Comparison of ENCODE assay signal across 20 mouse cellular contexts in the genomic region with DNA sequence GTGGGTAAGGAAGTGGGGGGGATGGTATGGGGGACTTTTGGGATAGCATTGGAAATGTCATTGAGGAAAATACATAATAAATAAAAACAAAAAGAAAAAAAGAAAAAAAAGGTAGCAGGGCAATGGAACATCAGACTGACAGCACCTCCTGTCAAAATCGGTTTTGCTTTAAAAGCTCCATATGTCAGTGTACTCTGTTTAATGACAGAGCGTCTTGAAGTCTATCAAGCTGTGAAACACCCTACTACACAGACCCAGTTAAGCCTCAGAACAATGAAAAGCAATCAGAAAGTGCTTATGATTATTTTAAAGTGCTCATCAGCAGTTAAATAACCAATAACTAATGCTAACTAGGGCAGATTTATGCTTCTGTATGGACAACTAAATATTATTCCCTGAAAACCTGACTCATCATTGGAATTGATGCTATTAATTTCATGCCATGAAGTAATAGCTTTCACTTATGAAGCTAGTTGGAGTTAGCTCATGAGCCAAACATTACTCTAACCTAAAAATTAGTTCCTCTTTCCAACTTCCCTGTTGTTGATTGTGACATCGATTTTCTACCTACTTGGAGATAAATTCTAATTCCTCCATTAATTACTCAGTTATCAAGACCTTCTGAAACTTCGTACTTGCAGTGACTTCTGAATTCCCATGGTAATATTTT.
"Had no signal": no experiment of that assay in that cellular context is flagged by ENCODE, and none has a peak within 500 bp of the region (broad histone marks: within the 10 kb centered on the region; RNA-seq: fewer than 3 reads in every experiment).

No protein-coding gene starts in this region.

- H3K36me3 ChIP-seq: kidney, embryonic 15.5 days; limb, embryonic 10.5 days; limb, embryonic 13.5 days; liver, embryonic 12.5 days; liver, embryonic 15.5 days; lung, embryonic 15.5 days; midbrain, embryonic 12.5 days; midbrain, embryonic 15.5 days; neural tube, embryonic 12.5 days; neural tube, embryonic 15.5 days had no signal

- H3K9me3 ChIP-seq: kidney, embryonic 15.5 days; limb, embryonic 10.5 days; limb, embryonic 13.5 days; liver, embryonic 12.5 days; liver, embryonic 15.5 days; lung, embryonic 15.5 days; midbrain, embryonic 12.5 days; midbrain, embryonic 15.5 days; neural tube, embryonic 12.5 days; neural tube, embryonic 15.5 days had no signal

- H3K27me3 ChIP-seq: kidney, embryonic 15.5 days; limb, embryonic 13.5 days; liver, embryonic 12.5 days; liver, embryonic 15.5 days; lung, embryonic 15.5 days; midbrain, embryonic 12.5 days; midbrain, embryonic 15.5 days; neural tube, embryonic 12.5 days; neural tube, embryonic 15.5 days had no signal

- H3K4me3 ChIP-seq: kidney, embryonic 15.5 days; limb, embryonic 10.5 days; limb, embryonic 13.5 days; liver, embryonic 12.5 days; liver, embryonic 15.5 days; lung, embryonic 15.5 days; midbrain, embryonic 12.5 days; midbrain, embryonic 15.5 days; neural tube, embryonic 12.5 days; neural tube, embryonic 15.5 days had no signal

- H3K27ac ChIP-seq: kidney, embryonic 15.5 days; limb, embryonic 10.5 days; limb, embryonic 13.5 days; liver, embryonic 12.5 days; liver, embryonic 15.5 days; lung, embryonic 15.5 days; midbrain, embryonic 12.5 days; midbrain, embryonic 15.5 days; neural tube, embryonic 12.5 days; neural tube, embryonic 15.5 days; stomach, postnatal 0 days had no signal

- H3K9ac ChIP-seq: kidney, embryonic 15.5 days; limb, embryonic 13.5 days; liver, embryonic 12.5 days; liver, embryonic 15.5 days; lung, embryonic 15.5 days; midbrain, embryonic 12.5 days; midbrain, embryonic 15.5 days; neural tube, embryonic 12.5 days; neural tube, embryonic 15.5 days had no signal

- ATAC-seq: liver, embryonic 12.5 days; midbrain, embryonic 15.5 days had no signal

- DNase-seq: kidney, adult 8-10 months; kidney, postnatal 10 days; kidney, postnatal 36 days; liver; lung, adult 18-20 months; lung, postnatal 10 days; lung, postnatal 36 days; retina, postnatal 1 day; thymus, postnatal 25 days had no signal

- H3K4me1 ChIP-seq: kidney, embryonic 15.5 days; limb, embryonic 10.5 days; limb, embryonic 13.5 days; liver, embryonic 12.5 days; liver, embryonic 15.5 days; lung, embryonic 15.5 days; midbrain, embryonic 12.5 days; midbrain, embryonic 15.5 days; neural tube, embryonic 12.5 days; neural tube, embryonic 15.5 days had no signal

- H3K4me2 ChIP-seq: kidney, embryonic 15.5 days; limb, embryonic 13.5 days; liver, embryonic 12.5 days; liver, embryonic 15.5 days; lung, embryonic 15.5 days; midbrain, embryonic 12.5 days; midbrain, embryonic 15.5 days; neural tube, embryonic 12.5 days; neural tube, embryonic 15.5 days had no signal
